Mouse (Mus musculus) hindbrain, postnatal 0 days (tissue): ENCODE measurements around the gene Ak3. TPM values are rescaled to one million over a fixed set of nuclear protein-coding genes. Genes with fewer than 3 reads are reported as not detected.

Experiments used
- ATAC-seq: fragments of 200-750 bp; cut with Nextera tagmentation; 2 replicates; pipeline ENCODE4 v1.8.0; 2017; ENCODE audit warnings: mild to moderate bottlenecking, moderate TSS enrichment, moderate library complexity
- DNase-seq: peaks from one replicate; pipeline ENCODE4 v3.0.0-alpha.2; 2015; ENCODE audit warnings: low spot score
- H3K27ac ChIP-seq: fragments of 300-500 bp; sonication (generic); 2 replicates; pipeline ENCODE4 v1.5.1; 2014; ENCODE audit warnings: mild to moderate bottlenecking
- H3K27me3 ChIP-seq: fragments of 300-500 bp; sonication (generic); 2 replicates; pipeline ENCODE4 v1.6.1; 2014; ENCODE audit warnings: low read length, mixed read lengths; ENCODE audit not compliant: insufficient read depth
- H3K36me3 ChIP-seq: fragments of 300-500 bp; sonication (generic); 2 replicates; pipeline ENCODE4 v1.6.1; 2014; ENCODE audit warnings: low read length, mixed read lengths; ENCODE audit not compliant: insufficient read depth
- H3K4me1 ChIP-seq: fragments of 300-500 bp; sonication (generic); 2 replicates; pipeline ENCODE4 v1.6.1; 2014; ENCODE audit warnings: antibody characterized with exemption, low read length, mixed read lengths; ENCODE audit not compliant: insufficient read depth
- H3K4me2 ChIP-seq: fragments of 300-500 bp; sonication (generic); 2 replicates; pipeline ENCODE4 v1.6.1; 2014; ENCODE audit warnings: low read depth, mild to moderate bottlenecking, low read length, moderate library complexity, mixed read lengths
- H3K4me3 ChIP-seq: fragments of 300-500 bp; sonication (generic); 2 replicates; pipeline ENCODE4 v1.5.1; 2014; ENCODE audit warnings: low read length
- H3K9ac ChIP-seq: fragments of 300-500 bp; sonication (generic); replicated peaks from 2 replicates; pipeline ENCODE4 v1.6.1; 2014; ENCODE audit warnings: mild to moderate bottlenecking, low read length, moderate library complexity, mixed read lengths
- H3K9me3 ChIP-seq: fragments of 300-500 bp; sonication (generic); 2 replicates; pipeline ENCODE4 v1.6.1; 2016; ENCODE audit warnings: low read length, mixed read lengths
- CTCF ChIP-seq: IDR thresholded peaks from 2 replicates; pipeline ENCODE4 v1.5.1; 2016; ENCODE audit warnings: antibody characterized with exemption, control low read depth, low read depth
- WGBS: fragments of 180-500 bp; shearing (Covaris S2); extraction: QIAGEN DNeasy Blood & Tissue Kit; methylation state at CpG from one replicate; pipeline ENCODE4 v1.1.7; 2014; 5-methylcytosine and 5-hydroxymethylcytosine counted together
- polyA plus RNA-seq: library from polyadenylated mRNA; unstranded; fragments of >200 nt; fragmentation: Nextera tagmentation; extraction: Ambion mirVana; gene quantifications from 2 replicates; pipeline ENCODE4 v1.2.1, GENCODE M21; 2015
- total RNA-seq: library from RNA; depleted of rRNA; stranded (reverse); fragments of >200 nt; gene quantifications from 2 replicates; pipeline ENCODE4 v1.2.3, GENCODE M21; 2014

The Ak3 gene
- total and polyA plus RNA-seq, 2 experiments from 2014 or later, result 67.4 to 86.9 TPM

DNA sequence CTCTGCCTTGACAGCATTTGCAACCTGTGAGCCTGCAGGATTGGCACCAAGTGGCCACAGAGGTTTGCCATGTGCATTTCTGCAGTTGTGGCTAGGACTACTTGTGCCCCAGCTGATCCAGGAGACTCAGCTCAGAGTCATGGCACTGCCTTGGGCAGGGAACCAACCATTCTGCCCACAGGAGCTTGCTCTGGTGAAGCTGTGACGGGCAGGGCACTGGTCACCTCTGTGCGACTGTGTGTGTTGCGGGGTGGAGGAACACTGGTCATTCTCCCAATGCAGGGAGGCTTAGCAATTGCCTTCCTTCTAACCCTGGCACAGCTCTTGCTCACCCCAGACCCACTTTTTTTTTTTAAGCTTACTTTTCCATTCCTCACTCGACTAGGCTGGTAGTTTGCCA is 7.7 kb upstream of the Ak3 start:
- 83% methylated on average over 4 of the region's 4 CpGs for WGBS
- DNase-seq, result no peak
- ATAC-seq, result no peak
- no peak overlapping the region for H3K27ac ChIP-seq
- no peak for TF ChIP-seq CTCF
- no peaks in the 10 kb centered on the region for H3K9me3 ChIP-seq
- no peak overlapping the region for H3K4me3 ChIP-seq
- H3K4me1 ChIP-seq, result no peaks in the 10 kb centered on the region
- no peak overlapping the region for H3K4me2 ChIP-seq
- H3K36me3 ChIP-seq, result no peaks in the 10 kb centered on the region
- H3K27me3 ChIP-seq, result no peaks in the 10 kb centered on the region
- no peak overlapping the region for H3K9ac ChIP-seq

DNA sequence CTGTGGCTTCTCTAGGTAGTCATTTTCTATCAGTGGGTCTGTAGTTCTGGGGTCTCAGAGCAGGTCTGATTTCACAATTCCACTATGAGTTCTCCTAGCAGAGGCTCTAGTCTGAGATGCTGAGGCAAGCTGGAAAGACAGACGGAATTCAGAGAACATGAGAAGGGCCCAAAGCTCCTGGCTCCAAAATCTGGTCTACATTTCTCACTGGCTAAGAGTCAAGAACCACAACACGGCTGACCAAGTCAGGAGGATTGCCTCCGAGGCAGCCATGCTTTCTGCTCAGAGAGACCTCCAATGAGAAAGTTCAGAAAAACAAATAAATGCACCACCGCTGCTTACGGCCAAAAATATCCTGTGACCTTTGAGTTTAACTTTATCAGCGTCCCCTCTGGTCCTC is 6.8 kb upstream of the Ak3 start:
- 84% methylated on average over 6 of the region's 6 CpGs for WGBS
- no peak for DNase-seq
- no peak overlapping the region for H3K9ac ChIP-seq
- no peaks in the 10 kb centered on the region for H3K36me3 ChIP-seq
- TF ChIP-seq CTCF, result no peak
- H3K27ac ChIP-seq, result no peak overlapping the region
- H3K4me3 ChIP-seq, result no peak overlapping the region
- H3K9me3 ChIP-seq, result no peaks in the 10 kb centered on the region
- ATAC-seq, result no peak
- H3K27me3 ChIP-seq, result no peaks in the 10 kb centered on the region
- no peak overlapping the region for H3K4me2 ChIP-seq
- no peaks in the 10 kb centered on the region for H3K4me1 ChIP-seq

DNA sequence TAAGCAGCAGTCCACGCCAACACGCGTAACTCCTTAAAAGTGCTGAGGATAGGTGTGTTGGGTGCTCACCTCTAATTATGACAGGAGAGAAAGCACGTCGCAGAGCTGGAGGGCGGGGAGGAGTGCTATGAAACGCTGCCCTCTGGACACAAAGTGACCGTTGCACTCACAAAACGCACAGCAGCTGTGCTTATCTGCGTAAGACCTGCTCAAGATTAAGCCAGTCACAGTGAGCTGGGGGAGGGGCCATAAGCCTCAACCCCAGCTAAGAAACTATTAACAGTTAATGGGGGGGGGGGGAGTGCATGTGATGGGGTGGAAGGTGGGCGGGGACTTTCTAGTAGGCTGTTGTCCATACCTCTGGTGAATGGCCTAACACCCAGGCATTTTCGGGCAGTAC is 5.0 kb upstream of the Ak3 start:
- TF ChIP-seq CTCF, result no peak
- no peaks in the 10 kb centered on the region for H3K4me1 ChIP-seq

DNA sequence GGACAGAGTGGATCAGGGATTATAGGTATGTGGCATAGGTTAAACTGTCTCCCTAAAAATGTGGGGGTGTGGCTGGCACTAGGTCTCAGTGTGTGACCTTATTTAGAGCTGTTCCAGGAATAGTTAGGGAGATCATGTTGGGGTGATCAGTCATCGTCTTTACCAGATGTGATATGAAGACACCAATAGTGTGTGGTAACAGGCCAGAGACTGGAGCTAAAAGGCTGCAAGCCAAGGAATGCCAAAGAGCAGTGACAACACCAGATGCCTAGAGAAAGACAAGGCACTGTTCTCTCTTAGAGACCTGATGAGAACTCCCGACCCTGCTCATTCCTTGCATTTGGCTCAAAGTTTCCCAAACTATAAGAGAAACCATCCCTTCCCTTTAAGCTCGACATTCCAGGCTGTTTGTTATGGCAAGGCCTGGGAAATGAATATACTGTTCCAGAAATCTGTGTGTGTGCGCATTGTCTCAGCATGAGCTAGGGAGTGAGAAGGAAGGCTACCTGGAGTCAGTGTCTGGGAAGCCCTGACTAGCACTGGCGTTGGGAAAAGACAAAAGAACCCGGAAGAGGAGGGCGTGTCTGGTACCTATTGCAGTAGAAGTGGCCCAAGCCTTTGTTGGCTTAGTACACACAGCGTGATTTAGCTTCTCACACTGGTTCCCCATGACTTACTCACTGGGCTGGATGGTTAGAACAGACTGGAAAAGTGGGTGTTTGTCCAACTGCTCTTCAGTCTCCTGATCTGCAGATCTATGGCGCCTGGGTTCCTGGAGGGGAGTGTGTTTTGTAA is 2.6 kb upstream of the Ak3 start:
- H3K4me2 ChIP-seq, result no peak overlapping the region
- no peak for TF ChIP-seq CTCF
- H3K27ac ChIP-seq, result no peak overlapping the region
- ATAC-seq (no peak), DNase-seq (no peak)
- no peaks in the 10 kb centered on the region for H3K4me1 ChIP-seq
- no peaks in the 10 kb centered on the region for H3K27me3 ChIP-seq
- H3K4me3 ChIP-seq, result no peak overlapping the region
- H3K36me3 ChIP-seq, result no peaks in the 10 kb centered on the region
- H3K9ac ChIP-seq, result no peak overlapping the region
- H3K9me3 ChIP-seq, result no peaks in the 10 kb centered on the region
- 71% methylated on average over 9 of the region's 9 CpGs for WGBS

More for the DNA sequence above, 5.0 kb upstream of the Ak3 start:
- 94% methylated on average over 12 of the region's 12 CpGs for WGBS
- DNase-seq, result no peak
- H3K36me3 ChIP-seq, result no peaks in the 10 kb centered on the region
- H3K9me3 ChIP-seq, result no peaks in the 10 kb centered on the region
- H3K27me3 ChIP-seq, result no peaks in the 10 kb centered on the region
- H3K27ac ChIP-seq, result no peak overlapping the region
- no peak overlapping the region for H3K4me3 ChIP-seq
- H3K4me2 ChIP-seq, result no peak overlapping the region
- no peak for ATAC-seq
- H3K9ac ChIP-seq, result no peak overlapping the region

- no peaks in the 10 kb centered on the region for H3K27me3 ChIP-seq
- H3K4me3 ChIP-seq, result no peak overlapping the region
- H3K9ac ChIP-seq, result no peak overlapping the region
- WGBS, result 74% methylated on average over 12 of the region's 12 CpGs
- DNase-seq (no peak), ATAC-seq (no peak)
- no peak overlapping the region for H3K27ac ChIP-seq
- H3K4me1 ChIP-seq, result no peaks in the 10 kb centered on the region
- H3K4me2 ChIP-seq, result no peak overlapping the region
- TF ChIP-seq CTCF, result no peak
- H3K36me3 ChIP-seq, result no peaks in the 10 kb centered on the region
- no peaks in the 10 kb centered on the region for H3K9me3 ChIP-seq
Observed at GRCm38 (mm10) chr19:29049401-29050075, 1.8 kb upstream of the Ak3 start.

- no peak for TF ChIP-seq CTCF
- Histone ChIP-seq H3K9me3 (no peaks in the 10 kb centered on the region), H3K27ac (peak overlapping the region; percentile 89; the same call in 1 of the 2 replicates), H3K4me3 (peak overlapping the region; percentile 89), H3K27me3 (no peaks in the 10 kb centered on the region), H3K9ac (peak overlapping the region; percentile 95), H3K36me3 (no peaks in the 10 kb centered on the region), H3K4me1 (no peaks in the 10 kb centered on the region; the same call in 1 of the 2 replicates), H3K4me2 (peak overlapping the region; percentile 69)
- 24% methylated on average over 4 of the region's 4 CpGs for WGBS
- no peak for ATAC-seq
- no peak for DNase-seq
Observed at GRCm38 (mm10) chr19:29046961-29047333, 814 bp downstream of the Ak3 start.
